Mouse (Mus musculus): Measurements from ENCODE around the gene Il18rap. TPM values are rescaled to one million over a fixed set of nuclear protein-coding genes. Genes with fewer than 3 reads are reported as not detected.

Il18rap gene
- polyA plus RNA-seq, 1 experiment from 2014 or later, result 0.17 TPM

Other genes starting within 250 kb of the Il18rap start
- gene Il1rl2, start 190.8 kb upstream of the Il18rap start, polyA plus RNA-seq (2014; fragmentation: Nextera tagmentation; extraction: Ambion mirVana), result 1.5 and 1.8 TPM in 2 replicates
- gene Il1rl1, start 85.8 kb upstream of the Il18rap start, polyA plus RNA-seq (2014; fragmentation: Nextera tagmentation; extraction: Ambion mirVana), result 0.04 and 0.17 TPM in 2 replicates
- gene Il18r1, start 49.8 kb upstream of the Il18rap start, polyA plus RNA-seq (2014; fragmentation: Nextera tagmentation; extraction: Ambion mirVana), result not detected in 2 replicates
- not detected in 2 replicates for gene Slc9a4, start 64.7 kb downstream of the Il18rap start, polyA plus RNA-seq (2014; fragmentation: Nextera tagmentation; extraction: Ambion mirVana)
- not detected in 2 replicates for gene Slc9a2, start 165.2 kb downstream of the Il18rap start, polyA plus RNA-seq (2014; fragmentation: Nextera tagmentation; extraction: Ambion mirVana)

Data from heart, embryonic 11.5 days (tissue).